Mouse (Mus musculus): ENCODE measurements around the gene Olfr683. TPM values are rescaled to one million over a fixed set of nuclear protein-coding genes. Genes with fewer than 3 reads are reported as not detected.

Gene Olfr683
- polyA plus RNA-seq (2012; rRNA removed; ENCODE audit: low replicate concordance): not detected in 2 replicates

DNA sequence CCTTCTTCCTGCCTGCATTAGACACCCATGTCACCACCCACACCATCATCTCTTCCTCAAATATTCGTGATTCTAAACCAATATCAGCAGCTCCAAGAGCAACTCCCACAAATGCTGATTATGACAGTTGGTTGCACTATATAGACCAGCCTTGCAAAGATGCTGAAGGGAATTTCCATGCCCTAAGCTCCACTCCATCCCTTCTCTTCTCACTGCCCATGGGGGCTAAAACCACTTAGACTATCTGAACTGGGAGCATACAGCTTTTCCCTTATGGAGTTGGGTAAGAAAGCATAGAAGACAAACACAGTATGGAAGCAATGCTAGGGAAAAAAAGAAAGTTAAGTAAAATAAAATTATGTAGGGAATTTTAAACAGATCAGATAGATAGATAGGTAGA is at the start of gene Olfr683:
Gene Olfr683, minus strand, starts transcription at position 101 of the 400 bp plus-strand sequence.

DNA sequence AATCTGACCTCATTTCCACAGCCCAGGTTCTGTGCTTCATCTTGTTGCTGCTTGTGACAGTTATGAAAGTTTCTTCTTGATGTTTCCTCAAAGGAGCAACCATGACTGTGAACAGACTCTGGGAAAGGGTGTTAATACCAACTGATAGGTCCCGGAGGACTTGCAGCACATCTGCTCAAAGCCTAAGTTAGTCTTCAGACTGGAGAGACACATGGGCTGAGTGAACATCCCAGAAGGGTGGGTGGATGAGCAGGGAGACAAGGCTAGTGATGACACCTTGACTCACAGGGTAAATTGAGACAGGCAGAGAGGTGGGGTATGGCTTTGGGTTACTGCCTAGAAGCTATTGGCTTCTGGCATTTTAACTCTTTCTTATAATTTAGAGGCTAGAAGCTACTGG is 39.1 kb upstream of the Olfr683 start, which contains the start of gene Olfr685:
Gene Olfr685, minus strand, starts transcription at position 101 of the 400 bp plus-strand sequence.

GRCm38 (mm10) chr7:105163553-105163952 is 16.7 kb upstream of the Olfr683 start, which contains the start of gene Olfr684:
Gene Olfr684 (minus strand): TSS chr7:105163653.

DNA sequence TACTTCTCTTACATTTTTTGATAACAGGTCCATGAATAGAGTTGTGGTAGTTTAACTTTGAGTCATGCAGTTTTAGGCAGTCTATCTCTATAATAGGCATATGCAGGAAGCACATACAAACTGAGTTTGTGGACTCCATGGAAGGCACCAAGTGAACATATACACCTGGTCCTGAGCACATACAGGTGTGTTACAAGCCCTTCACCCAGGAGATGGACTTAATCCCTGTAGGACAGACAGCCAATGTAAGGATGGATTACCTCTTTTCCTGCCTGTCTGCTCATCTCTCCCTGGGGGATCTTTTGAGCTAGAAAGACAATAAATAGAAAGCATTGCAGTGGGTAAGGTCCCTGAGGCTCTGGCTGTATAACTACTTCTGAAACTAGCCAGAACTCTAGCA is 30.3 kb downstream of the Olfr683 start, which contains the start of gene Olfr681:
Gene Olfr681, plus strand, starts transcription at position 301 of the 400 bp plus-strand sequence.

DNA sequence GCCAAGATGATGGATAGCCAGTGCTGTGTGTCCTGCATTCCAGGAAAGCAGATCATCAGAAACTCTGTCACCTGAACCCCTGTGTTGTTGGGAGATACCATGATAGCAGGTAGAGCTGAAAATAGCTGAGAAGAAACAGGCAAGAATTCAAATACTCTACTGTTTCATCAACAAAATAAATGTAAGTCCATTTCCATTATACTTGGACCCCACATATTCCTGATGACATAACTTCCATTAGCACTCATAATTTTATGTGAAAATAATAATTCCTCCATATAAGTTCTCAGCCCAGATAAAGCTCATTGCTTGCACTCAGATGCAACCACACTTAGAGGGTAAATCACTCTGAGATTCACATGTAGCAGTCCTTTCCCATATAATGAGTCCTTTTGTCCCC is 54.1 kb downstream of the Olfr683 start, which contains the start of gene Olfr680-ps1:
Gene Olfr680-ps1, minus strand, starts transcription at position 101 of the 400 bp plus-strand sequence.

Other genes starting within 250 kb of the Olfr683 start
- gene Olfr667, start 225.5 kb downstream of the Olfr683 start, polyA plus RNA-seq (2012; rRNA removed; ENCODE audit: low replicate concordance): not detected in 2 replicates
- gene Olfr668, start 219.0 kb downstream of the Olfr683 start, polyA plus RNA-seq (2012; rRNA removed; ENCODE audit: low replicate concordance): not detected in 2 replicates
- not detected in 2 replicates for gene Olfr669, start 212.8 kb downstream of the Olfr683 start, polyA plus RNA-seq (2012; rRNA removed; ENCODE audit: low replicate concordance)
- not detected in 2 replicates for gene Olfr670, start 184.4 kb downstream of the Olfr683 start, polyA plus RNA-seq (2012; rRNA removed; ENCODE audit: low replicate concordance)
- not detected in 2 replicates for gene Olfr671, start 167.9 kb downstream of the Olfr683 start, polyA plus RNA-seq (2012; rRNA removed; ENCODE audit: low replicate concordance)
- not detected in 2 replicates for gene Olfr672, start 145.0 kb downstream of the Olfr683 start, polyA plus RNA-seq (2012; rRNA removed; ENCODE audit: low replicate concordance)
- not detected in 2 replicates for gene Olfr675, start 118.6 kb downstream of the Olfr683 start, polyA plus RNA-seq (2012; rRNA removed; ENCODE audit: low replicate concordance)
- not detected in 2 replicates for gene Olfr676, start 114.3 kb downstream of the Olfr683 start, polyA plus RNA-seq (2012; rRNA removed; ENCODE audit: low replicate concordance)
- gene Olfr677, start 95.6 kb downstream of the Olfr683 start, polyA plus RNA-seq (2012; rRNA removed; ENCODE audit: low replicate concordance): not detected in 2 replicates
- not detected in 2 replicates for gene Olfr678, start 82.5 kb downstream of the Olfr683 start, polyA plus RNA-seq (2012; rRNA removed; ENCODE audit: low replicate concordance)
- gene Olfr679, start 65.8 kb downstream of the Olfr683 start, polyA plus RNA-seq (2012; rRNA removed; ENCODE audit: low replicate concordance): not detected in 2 replicates
- not detected in 2 replicates for gene Olfr680-ps1, start 54.2 kb downstream of the Olfr683 start, polyA plus RNA-seq (2012; rRNA removed; ENCODE audit: low replicate concordance)
- not detected in 2 replicates for gene Olfr681, start 30.2 kb downstream of the Olfr683 start, polyA plus RNA-seq (2012; rRNA removed; ENCODE audit: low replicate concordance)
- gene Olfr684, start 16.6 kb upstream of the Olfr683 start, polyA plus RNA-seq (2012; rRNA removed; ENCODE audit: low replicate concordance): not detected in 2 replicates
- not detected in 2 replicates for gene Olfr685, start 39.0 kb upstream of the Olfr683 start, polyA plus RNA-seq (2012; rRNA removed; ENCODE audit: low replicate concordance)
- gene Olfr686, start 60.5 kb upstream of the Olfr683 start, polyA plus RNA-seq (2012; rRNA removed; ENCODE audit: low replicate concordance): not detected in 2 replicates
- gene Olfr688, start 141.1 kb upstream of the Olfr683 start, polyA plus RNA-seq (2012; rRNA removed; ENCODE audit: low replicate concordance): not detected in 2 replicates
- gene Olfr689, start 164.2 kb upstream of the Olfr683 start, polyA plus RNA-seq (2012; rRNA removed; ENCODE audit: low replicate concordance): not detected in 2 replicates
- gene Olfr690, start 187.1 kb upstream of the Olfr683 start, polyA plus RNA-seq (2012; rRNA removed; ENCODE audit: low replicate concordance): not detected in 2 replicates
- gene Olfr691, start 195.3 kb upstream of the Olfr683 start, polyA plus RNA-seq (2012; rRNA removed; ENCODE audit: low replicate concordance): not detected in 2 replicates
- not detected in 2 replicates for gene Olfr692, start 221.2 kb upstream of the Olfr683 start, polyA plus RNA-seq (2012; rRNA removed; ENCODE audit: low replicate concordance)
- not detected in 2 replicates for gene Gm5901, start 228.0 kb upstream of the Olfr683 start, polyA plus RNA-seq (2012; rRNA removed; ENCODE audit: low replicate concordance)

All from subcutaneous adipose tissue, adult 2 months (tissue).